In genomic region chr7:34484908-34485598, GRCm38 (mm10) we compare ENCODE assay signal across 11 mouse cellular contexts.
DNase-seq lines count a peak whose midpoint lies in the region; ATAC-seq lines count a peak whose summit lies in the region.
"Had no signal": no experiment of that assay in that cellular context is flagged by ENCODE, and none has a peak within 500 bp of the region (broad histone marks: within the 10 kb centered on the region; RNA-seq: fewer than 3 reads in every experiment).

No protein-coding gene starts in this region.

- no peaks in the 10 kb centered on the region for H3K4me1 ChIP-seq in liver, embryonic 16.5 days (ENCODE audit: control insufficient read depth, low read depth, low read length)
- H3K4me1 ChIP-seq in liver, embryonic 11.5 days (replicated peaks; ENCODE audit: control insufficient read depth, insufficient read depth, low read length), result no peaks in the 10 kb centered on the region
- no peaks in the 10 kb centered on the region for H3K4me1 ChIP-seq in embryonic facial prominence, embryonic 10.5 days

- no peak overlapping the region for H3K4me2 ChIP-seq in liver, embryonic 16.5 days (ENCODE audit: low read depth, low read length)
- no peak overlapping the region for H3K4me2 ChIP-seq in liver, embryonic 11.5 days

- no peaks in the 10 kb centered on the region for H3K36me3 ChIP-seq in liver, embryonic 16.5 days (ENCODE audit: control insufficient read depth, insufficient read depth)
- no peaks in the 10 kb centered on the region for H3K36me3 ChIP-seq in liver, embryonic 11.5 days (ENCODE audit: control insufficient read depth, insufficient read depth, low read length)
- no peaks in the 10 kb centered on the region for H3K36me3 ChIP-seq in embryonic facial prominence, embryonic 10.5 days (replicated peaks)

- peak; percentile 9; the same call in 1 of the 2 replicates for ATAC-seq in liver, embryonic 16.5 days (ENCODE audit: low read depth)
- no peak for ATAC-seq in liver, embryonic 11.5 days (replicated peaks; ENCODE audit: low FRiP score)

- H3K27ac ChIP-seq in liver, embryonic 16.5 days (ENCODE audit: low read length), result no peak overlapping the region
- no peak overlapping the region for H3K27ac ChIP-seq in liver, embryonic 11.5 days (ENCODE audit: low read depth, low read length)
- no peak overlapping the region for H3K27ac ChIP-seq in embryonic facial prominence, embryonic 10.5 days (replicated peaks)

- H3K27me3 ChIP-seq in liver, embryonic 16.5 days (ENCODE audit: control insufficient read depth, insufficient read depth, low read depth, low read length), result no peaks in the 10 kb centered on the region
- no peaks in the 10 kb centered on the region for H3K27me3 ChIP-seq in liver, embryonic 11.5 days (replicated peaks; ENCODE audit: control insufficient read depth, insufficient read depth, low read length)
- H3K27me3 ChIP-seq in embryonic facial prominence, embryonic 10.5 days (replicated peaks; ENCODE audit: low read depth, poor library complexity, severe bottlenecking), result no peaks in the 10 kb centered on the region

- H3K9ac ChIP-seq in liver, embryonic 16.5 days (ENCODE audit: low read depth, low read length), result no peak overlapping the region
- H3K9ac ChIP-seq in liver, embryonic 11.5 days (ENCODE audit: low read depth, low read length), result no peak overlapping the region

- WGBS in liver, embryonic 16.5 days (ENCODE audit: insufficient replicate concordance), result 61% methylated on average over 18 of the region's 18 CpGs
- 72% methylated on average over 18 of the region's 18 CpGs for WGBS in liver, embryonic 11.5 days
- 73% methylated on average over 18 of the region's 18 CpGs for WGBS in embryonic facial prominence, embryonic 10.5 days

- no peaks in the 10 kb centered on the region for H3K9me3 ChIP-seq in liver, embryonic 16.5 days (replicated peaks; ENCODE audit: control insufficient read depth, low read length)
- no peaks in the 10 kb centered on the region for H3K9me3 ChIP-seq in liver, embryonic 11.5 days (ENCODE audit: control insufficient read depth, low read length)
- H3K9me3 ChIP-seq in embryonic facial prominence, embryonic 10.5 days, result peaks cover 3% of the 10 kb centered on the region; the same call in 1 of the 2 replicates

- H3K4me3 ChIP-seq in liver, embryonic 16.5 days (ENCODE audit: low read depth, low read length), result no peak overlapping the region
- H3K4me3 ChIP-seq in liver, embryonic 11.5 days (ENCODE audit: low read depth, low read length), result no peak overlapping the region
- H3K4me3 ChIP-seq in embryonic facial prominence, embryonic 10.5 days, result no peak overlapping the region

- DNase-seq in liver, embryonic 11.5 days (ENCODE audit: low spot score), result no peak
- DNase-seq in embryonic facial prominence, embryonic 10.5 days (ENCODE audit: low spot score), result peak; percentile 19
- peak; percentile 64 to 72 for DNase-seq in kidney, postnatal 36 days
- peak; percentile 80 for DNase-seq in testis, postnatal 14 days (ENCODE audit: low spot score)
- DNase-seq in cerebellum, adult 8-10 months, result no peak
- no peak for DNase-seq in adipocyte (ENCODE audit: low spot score)
- DNase-seq in retina, embryonic 14.5 days (ENCODE audit: low spot score), result no peak
- DNase-seq: cerebellum, postnatal 36 days; midbrain, embryonic 14.5 days; right cerebral cortex, adult 18-20 months had no signal

Comparison
In these comparisons a context has a peak if more than half of its experiments do, and no peak if none do; other contexts are left out.
1. DNase-seq: peak in embryonic facial prominence, embryonic 10.5 days (single experiment), kidney, postnatal 36 days (2 of 2) and testis, postnatal 14 days (single experiment); none in liver, embryonic 11.5 days (single experiment), cerebellum, adult 8-10 months (single experiment), adipocyte (single experiment) and retina, embryonic 14.5 days (single experiment).